Mouse (Mus musculus) heart, embryonic 11.5 days (tissue): ENCODE data around the gene Chd8. TPM values are rescaled to one million over a fixed set of nuclear protein-coding genes. Genes with fewer than 3 reads are reported as not detected.

Source experiments
- ATAC-seq: fragments of 200-750 bp; cut with Nextera tagmentation; replicated peaks from 2 replicates; pipeline ENCODE4 v1.8.0; 2017; ENCODE audit warnings: moderate library complexity; ENCODE audit not compliant: insufficient number of reproducible peaks, low FRiP score, low TSS enrichment
- H3K27ac ChIP-seq: fragments of 300-500 bp; sonication (generic); 2 replicates; pipeline ENCODE4 v1.5.1; 2014; ENCODE audit warnings: mild to moderate bottlenecking, low read depth, low read length
- H3K27me3 ChIP-seq: fragments of 300-500 bp; sonication (generic); 2 replicates; pipeline ENCODE4 v1.6.1; 2014; ENCODE audit warnings: mild to moderate bottlenecking, low read length, mixed read lengths; ENCODE audit not compliant: control insufficient read depth, insufficient read depth
- H3K36me3 ChIP-seq: fragments of 300-500 bp; sonication (generic); 2 replicates; pipeline ENCODE4 v1.6.1; 2014; ENCODE audit warnings: mild to moderate bottlenecking, low read length, moderate library complexity, mixed read lengths; ENCODE audit not compliant: control insufficient read depth, insufficient read depth
- H3K4me1 ChIP-seq: fragments of 300-500 bp; sonication (generic); 2 replicates; pipeline ENCODE4 v1.6.1; 2014; ENCODE audit warnings: low read length; ENCODE audit not compliant: control insufficient read depth, insufficient read depth
- H3K4me2 ChIP-seq: fragments of 300-500 bp; sonication (generic); 2 replicates; pipeline ENCODE4 v1.6.1; 2014; ENCODE audit warnings: mild to moderate bottlenecking, moderate library complexity
- H3K4me3 ChIP-seq: fragments of 300-500 bp; sonication (generic); 2 replicates; pipeline ENCODE4 v1.5.1; 2014; ENCODE audit warnings: low read depth, low read length
- H3K9ac ChIP-seq: fragments of 300-500 bp; sonication (generic); 2 replicates; pipeline ENCODE4 v1.6.1; 2014; ENCODE audit warnings: mild to moderate bottlenecking, low read depth, low read length, moderate library complexity
- H3K9me3 ChIP-seq: fragments of 300-500 bp; sonication (generic); replicated peaks from 2 replicates; pipeline ENCODE4 v1.6.1; 2016; ENCODE audit warnings: low read length; ENCODE audit not compliant: control insufficient read depth
- WGBS: fragments of 180-500 bp; shearing (Covaris S2); extraction: QIAGEN DNeasy Blood & Tissue Kit; methylation state at CpG from one replicate; pipeline ENCODE4 v1.1.7; 2014; ENCODE audit not compliant: insufficient replicate concordance; 5-methylcytosine and 5-hydroxymethylcytosine counted together
- polyA plus RNA-seq: library from polyadenylated mRNA; unstranded; fragments of >200 nt; fragmentation: Nextera tagmentation; extraction: Ambion mirVana; gene quantifications from 2 replicates; pipeline ENCODE4 v1.2.1, GENCODE M21; 2014

Gene Chd8
- polyA plus RNA-seq, 1 experiment from 2014 or later, result 34.5 TPM

DNA sequence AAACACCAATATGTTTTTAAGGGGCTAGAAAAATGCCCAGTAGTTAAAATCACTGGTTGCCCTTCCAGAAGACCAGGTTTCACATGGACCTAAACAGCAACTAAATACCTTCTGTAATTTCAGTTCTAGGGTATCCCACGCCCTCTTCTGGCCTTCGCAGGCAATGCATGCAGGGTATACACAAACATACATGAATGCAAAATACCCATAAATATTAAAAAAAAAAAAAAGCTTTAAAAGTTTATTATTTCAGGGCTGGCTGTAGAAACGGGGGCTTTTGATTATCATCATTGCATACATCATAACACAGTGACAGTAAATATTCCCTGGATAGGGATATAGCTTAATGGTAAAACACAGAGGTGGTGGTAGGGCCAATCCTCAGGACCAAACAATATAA is 61.9 kb downstream of the Chd8 start:
- Histone ChIP-seq H3K27ac (no peak overlapping the region), H3K4me2 (peak overlapping the region; percentile 84), H3K4me1 (peaks cover 3% of the 10 kb centered on the region; the same call in 1 of the 2 replicates), H3K36me3 (peaks cover 10% of the 10 kb centered on the region; the same call in 1 of the 2 replicates), H3K9ac (no peak overlapping the region), H3K4me3 (peak overlapping the region; percentile 100), H3K9me3 (no peaks in the 10 kb centered on the region), H3K27me3 (no peaks in the 10 kb centered on the region)
- no peak for ATAC-seq
- 10% methylated on average over 3 of the region's 3 CpGs for WGBS

DNA sequence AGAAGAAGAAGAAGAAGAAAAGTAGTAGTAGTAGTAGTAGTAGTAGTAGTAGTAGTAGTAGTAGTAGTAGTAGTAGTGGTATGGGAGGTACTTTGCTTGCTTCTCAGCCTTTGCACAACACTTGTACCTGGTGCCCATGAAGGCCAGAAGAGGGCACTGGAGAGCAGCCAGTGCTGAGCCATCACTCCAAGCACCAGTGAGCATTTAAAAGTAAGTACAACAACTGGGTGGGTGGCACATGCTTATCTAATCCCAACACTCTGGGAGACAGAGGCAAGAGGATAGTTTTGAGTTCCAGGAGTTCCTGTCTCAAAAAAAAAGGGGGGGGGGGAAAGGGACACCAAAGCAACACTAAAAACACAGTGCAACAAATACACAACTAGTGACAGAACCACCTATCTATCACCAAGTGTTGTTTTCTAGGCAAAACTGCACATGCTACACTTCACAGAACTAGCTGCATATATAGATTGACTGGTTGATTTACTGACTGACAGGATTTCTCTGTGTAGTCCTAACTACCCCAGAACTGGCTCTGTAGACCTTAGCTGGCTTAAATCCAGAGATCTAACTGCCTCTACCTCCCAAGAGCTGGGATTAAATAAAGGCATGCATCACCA is 66.7 kb downstream of the Chd8 start:
- peaks cover 3% of the 10 kb centered on the region; the same call in 1 of the 2 replicates for H3K4me1 ChIP-seq
- H3K9me3 ChIP-seq, result no peaks in the 10 kb centered on the region
- H3K36me3 ChIP-seq, result no peaks in the 10 kb centered on the region
- no peak overlapping the region for H3K27ac ChIP-seq
- H3K4me3 ChIP-seq, result no peak overlapping the region
- no peak overlapping the region for H3K4me2 ChIP-seq
- ATAC-seq, result no peak
- H3K9ac ChIP-seq, result no peak overlapping the region
- H3K27me3 ChIP-seq, result no peaks in the 10 kb centered on the region

DNA sequence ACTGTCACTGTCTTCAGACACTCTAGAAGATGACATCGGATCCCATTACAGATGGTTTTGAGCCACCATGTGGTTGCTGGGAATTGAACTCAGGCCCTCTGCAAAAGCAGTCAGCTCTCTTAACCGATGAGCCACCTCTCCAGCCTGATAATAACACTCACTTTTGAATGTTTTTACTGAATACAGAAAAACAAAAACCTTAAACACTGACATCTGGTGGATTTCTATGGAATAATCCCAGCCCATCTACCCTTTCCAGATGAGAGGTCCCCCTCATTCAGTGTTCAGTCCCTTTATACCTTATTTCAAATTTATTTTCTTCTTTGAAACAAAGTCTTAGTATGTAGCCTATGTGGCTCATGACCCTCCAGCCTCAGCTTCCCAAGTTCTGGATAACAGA is 68.1 kb downstream of the Chd8 start:
- no peak overlapping the region for H3K4me3 ChIP-seq
- no peak overlapping the region for H3K9ac ChIP-seq
- H3K36me3 ChIP-seq, result no peaks in the 10 kb centered on the region
- no peaks in the 10 kb centered on the region for H3K27me3 ChIP-seq
- peaks cover 3% of the 10 kb centered on the region; the same call in 1 of the 2 replicates for H3K4me1 ChIP-seq
- 79% methylated on average over 2 of the region's 2 CpGs for WGBS
- no peak for ATAC-seq
- H3K9me3 ChIP-seq, result no peaks in the 10 kb centered on the region
- no peak overlapping the region for H3K4me2 ChIP-seq
- H3K27ac ChIP-seq, result no peak overlapping the region

DNA sequence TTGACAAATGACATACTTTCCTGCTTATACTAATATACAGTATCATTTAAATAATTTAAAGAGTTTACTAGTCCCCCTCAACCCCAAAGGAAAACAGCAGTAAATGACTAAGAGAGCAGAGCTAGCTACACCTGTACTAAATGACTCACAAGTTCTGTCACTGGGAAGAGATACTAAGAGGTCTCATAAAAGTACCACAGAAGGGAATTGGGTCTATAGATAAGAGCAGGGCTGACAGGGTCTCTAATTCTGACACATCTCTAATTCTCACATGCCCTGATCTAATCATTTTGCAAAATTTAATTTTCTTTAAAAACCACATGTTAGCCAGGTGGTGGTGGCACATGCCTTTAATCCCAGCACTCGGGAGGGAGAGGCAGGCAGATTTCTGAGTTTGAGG is 68.8 kb downstream of the Chd8 start:
- Histone ChIP-seq H3K27ac (no peak overlapping the region), H3K36me3 (no peaks in the 10 kb centered on the region), H3K27me3 (no peaks in the 10 kb centered on the region), H3K4me2 (no peak overlapping the region), H3K4me1 (peaks cover 3% of the 10 kb centered on the region; the same call in 1 of the 2 replicates), H3K9ac (no peak overlapping the region), H3K9me3 (no peaks in the 10 kb centered on the region), H3K4me3 (no peak overlapping the region)
- WGBS, result 86% methylated on average over 1 of the region's 1 CpGs
- no peak for ATAC-seq

DNA sequence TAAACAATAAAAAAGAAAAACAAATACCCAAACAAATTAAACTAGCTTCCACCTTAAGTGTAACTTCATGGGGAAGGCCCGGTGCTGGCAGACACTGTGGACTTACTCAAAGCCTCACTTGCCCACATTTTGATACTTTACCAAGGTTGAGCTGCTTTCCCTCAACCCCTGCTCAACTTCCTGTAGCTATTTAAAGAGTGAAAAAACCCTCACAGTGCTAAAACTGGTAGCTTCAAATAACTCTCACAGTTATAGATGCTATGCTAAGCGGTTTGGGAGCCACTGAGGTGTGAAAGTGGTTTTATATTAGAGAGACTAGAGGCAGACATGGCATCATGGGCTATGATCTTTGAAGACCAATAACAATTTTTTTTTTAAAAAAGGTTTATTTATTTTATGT is 91.0 kb downstream of the Chd8 start:
- H3K27ac ChIP-seq, result no peak overlapping the region
- no peaks in the 10 kb centered on the region for H3K4me1 ChIP-seq
- H3K36me3 ChIP-seq, result peaks cover 28% of the 10 kb centered on the region
- no peak overlapping the region for H3K4me2 ChIP-seq
- H3K9me3 ChIP-seq, result no peaks in the 10 kb centered on the region
- no peak overlapping the region for H3K9ac ChIP-seq
- ATAC-seq, result no peak
- no peak overlapping the region for H3K4me3 ChIP-seq
- no peaks in the 10 kb centered on the region for H3K27me3 ChIP-seq
- 89% methylated on average over 2 of the region's 2 CpGs for WGBS

DNA sequence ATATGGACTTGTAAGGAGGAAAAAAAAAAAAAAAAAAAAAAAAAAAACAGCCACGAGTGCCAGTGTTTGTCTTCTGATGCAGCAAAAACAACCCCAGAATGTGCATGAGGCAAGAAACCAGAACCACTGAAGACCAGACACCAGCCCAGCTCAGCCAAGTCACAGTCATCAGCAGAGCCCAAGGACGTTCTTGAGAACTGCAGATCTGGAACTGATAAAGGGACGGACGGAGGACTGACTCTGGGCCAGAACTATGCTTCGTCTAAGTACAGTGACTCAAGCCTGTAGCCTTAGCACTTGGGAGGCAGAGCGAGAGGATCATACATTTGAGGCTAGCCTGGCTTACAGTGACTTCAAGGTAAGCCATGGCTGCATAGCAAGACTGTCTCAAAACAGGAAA is 96.7 kb downstream of the Chd8 start:
- Histone ChIP-seq H3K4me2 (no peak overlapping the region), H3K9ac (no peak overlapping the region), H3K36me3 (peaks cover 40% of the 10 kb centered on the region), H3K4me3 (no peak overlapping the region), H3K9me3 (no peaks in the 10 kb centered on the region), H3K27me3 (no peaks in the 10 kb centered on the region), H3K4me1 (no peaks in the 10 kb centered on the region), H3K27ac (no peak overlapping the region)
- 74% methylated on average over 6 of the region's 6 CpGs for WGBS
- no peak for ATAC-seq

DNA sequence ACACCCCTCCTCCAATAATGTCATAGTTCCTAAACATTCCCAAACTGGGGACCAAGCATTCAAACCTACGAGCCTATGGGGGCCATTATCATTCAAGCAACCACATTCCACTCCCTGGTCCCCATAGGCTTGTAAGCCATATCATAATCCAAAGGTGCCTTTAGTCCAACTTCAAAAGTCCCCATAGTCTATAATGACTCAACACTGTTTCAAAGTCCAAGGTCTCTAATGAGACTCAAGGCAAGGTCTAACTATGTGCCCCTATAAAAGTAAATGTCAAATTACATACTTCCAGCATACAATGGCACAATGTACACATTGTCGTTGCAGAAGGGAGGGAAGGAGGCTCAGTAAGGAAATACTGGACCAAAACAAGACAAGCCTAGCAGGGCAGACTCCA is 102.6 kb downstream of the Chd8 start:
- no peak for ATAC-seq
- Histone ChIP-seq H3K4me2 (no peak overlapping the region), H3K27me3 (no peaks in the 10 kb centered on the region), H3K36me3 (peaks cover 13% of the 10 kb centered on the region), H3K4me3 (no peak overlapping the region), H3K9me3 (no peaks in the 10 kb centered on the region), H3K4me1 (no peaks in the 10 kb centered on the region), H3K9ac (no peak overlapping the region), H3K27ac (no peak overlapping the region)
- 82% methylated on average over 2 of the region's 2 CpGs for WGBS

DNA sequence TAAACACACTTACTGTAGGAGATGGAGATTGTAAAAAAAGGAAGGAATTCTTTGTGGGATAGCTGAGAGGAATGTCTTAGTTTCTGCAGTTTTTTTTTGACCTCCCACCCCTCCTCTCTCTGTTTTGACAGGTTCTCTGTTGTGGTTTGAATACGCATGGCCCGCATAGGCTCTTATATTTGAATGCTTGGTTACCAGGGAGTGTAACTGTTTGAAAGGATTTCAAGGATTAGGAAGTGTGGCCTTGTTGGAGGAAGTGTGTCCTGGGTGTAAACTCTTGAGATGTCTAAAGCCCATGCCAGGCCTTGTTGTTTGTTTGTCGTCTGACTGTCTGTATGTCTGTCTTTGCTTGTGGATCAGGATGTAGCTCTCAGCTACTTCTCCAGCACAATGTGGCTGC is 105.0 kb downstream of the Chd8 start:
- Histone ChIP-seq H3K27ac (no peak overlapping the region), H3K36me3 (no peaks in the 10 kb centered on the region; the same call in 1 of the 2 replicates), H3K4me3 (no peak overlapping the region), H3K4me1 (no peaks in the 10 kb centered on the region), H3K9me3 (no peaks in the 10 kb centered on the region), H3K9ac (no peak overlapping the region), H3K4me2 (no peak overlapping the region), H3K27me3 (no peaks in the 10 kb centered on the region)
- 51% methylated on average over 3 of the region's 3 CpGs for WGBS
- no peak for ATAC-seq

DNA sequence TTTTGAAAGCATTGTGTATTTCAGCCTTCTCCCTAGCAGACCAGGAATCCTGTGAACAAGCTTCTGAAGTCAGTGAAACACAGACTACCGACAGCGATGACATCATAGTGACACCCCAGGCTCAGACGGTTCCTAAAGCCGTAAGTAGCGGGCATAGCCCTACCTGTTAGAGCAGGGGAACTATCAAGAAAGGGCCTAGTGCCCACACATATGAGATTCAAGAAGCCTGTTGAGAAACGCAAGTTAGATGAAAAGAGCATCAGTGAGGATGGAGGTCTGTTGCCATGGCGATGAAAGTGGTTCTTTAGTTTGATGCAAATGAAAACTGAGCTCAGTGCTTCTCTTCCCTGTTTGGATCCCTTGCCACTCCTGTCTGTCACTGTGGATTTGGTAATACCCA is 105.4 kb downstream of the Chd8 start:
- H3K27me3 ChIP-seq, result no peaks in the 10 kb centered on the region
- WGBS, result 36% methylated on average over 7 of the region's 7 CpGs
- H3K9ac ChIP-seq, result no peak overlapping the region
- H3K4me3 ChIP-seq, result no peak overlapping the region
- H3K9me3 ChIP-seq, result no peaks in the 10 kb centered on the region
- no peaks in the 10 kb centered on the region for H3K4me1 ChIP-seq
- H3K36me3 ChIP-seq, result no peaks in the 10 kb centered on the region
- ATAC-seq, result no peak
- H3K4me2 ChIP-seq, result peak overlapping the region; percentile 9; the same call in 1 of the 2 replicates
- no peak overlapping the region for H3K27ac ChIP-seq
